Mouse (Mus musculus): ENCODE data around the gene Cdyl.

GRCm38 (mm10) chr13:35840102-35840501 lies 180.5 kb downstream of the Cdyl start:
- TF ChIP-seq POLR2A (IDR thresholded peaks at IDR 0.05; ENCODE audit: extremely low read depth, insufficient read depth, low read length) (no peak), CTCF (IDR thresholded peaks at IDR 0.05; ENCODE audit: low read depth, low read length) (no peak)
